Mouse (Mus musculus) hindbrain, embryonic 16.5 days (tissue): ENCODE results near the gene Apba3. TPM values are rescaled to one million over a fixed set of nuclear protein-coding genes. Genes with fewer than 3 reads are reported as not detected.

ENCODE experiments used
- ATAC-seq: fragments of 200-750 bp; cut with Nextera tagmentation; 2 replicates; pipeline ENCODE4 v1.8.0; 2017; ENCODE audit warnings: moderate TSS enrichment, moderate library complexity
- H3K27ac ChIP-seq: fragments of 300-500 bp; sonication (generic); 2 replicates; pipeline ENCODE4 v1.5.1; 2014; ENCODE audit warnings: low read depth, mild to moderate bottlenecking, control low read depth, low read length, moderate library complexity
- H3K27me3 ChIP-seq: fragments of 300-500 bp; sonication (generic); replicated peaks from 2 replicates; pipeline ENCODE4 v1.6.1; 2014; ENCODE audit warnings: low read length; ENCODE audit not compliant: control insufficient read depth, insufficient read depth
- H3K36me3 ChIP-seq: fragments of 300-500 bp; sonication (generic); 2 replicates; pipeline ENCODE4 v1.6.1; 2014; ENCODE audit warnings: mild to moderate bottlenecking, low read length, moderate library complexity, mixed read lengths; ENCODE audit not compliant: control insufficient read depth, insufficient read depth
- H3K4me1 ChIP-seq: fragments of 300-500 bp; sonication (generic); 2 replicates; pipeline ENCODE4 v1.6.1; 2014; ENCODE audit warnings: low read depth, low read length; ENCODE audit not compliant: control insufficient read depth, insufficient read depth
- H3K4me2 ChIP-seq: fragments of 300-500 bp; sonication (generic); 2 replicates; pipeline ENCODE4 v1.6.1; 2014; ENCODE audit warnings: mild to moderate bottlenecking, low read length, control low read depth, moderate library complexity
- H3K4me3 ChIP-seq: fragments of 300-500 bp; sonication (generic); 2 replicates; pipeline ENCODE4 v1.5.1; 2014; ENCODE audit warnings: mild to moderate bottlenecking, low read length, control low read depth, moderate library complexity
- H3K9ac ChIP-seq: fragments of 300-500 bp; sonication (generic); 2 replicates; pipeline ENCODE4 v1.6.1; 2014; ENCODE audit warnings: low read depth, mild to moderate bottlenecking, control low read depth, low read length, moderate library complexity
- H3K9me3 ChIP-seq: fragments of 300-500 bp; sonication (generic); 2 replicates; pipeline ENCODE4 v1.6.1; 2014; ENCODE audit warnings: mild to moderate bottlenecking, low read length, moderate library complexity; ENCODE audit not compliant: control insufficient read depth
- WGBS: fragments of 180-500 bp; shearing (Covaris S2); extraction: QIAGEN DNeasy Blood & Tissue Kit; methylation state at CpG from one replicate; pipeline ENCODE4 v1.1.7; 2014; 5-methylcytosine and 5-hydroxymethylcytosine counted together
- polyA plus RNA-seq: library from polyadenylated mRNA; unstranded; fragments of >200 nt; fragmentation: Nextera tagmentation; extraction: Ambion mirVana; gene quantifications from 2 replicates; pipeline ENCODE4 v1.2.1, GENCODE M21; 2015

The Apba3 gene
- polyA plus RNA-seq, 1 experiment from 2014 or later: 39.2 TPM

DNA sequence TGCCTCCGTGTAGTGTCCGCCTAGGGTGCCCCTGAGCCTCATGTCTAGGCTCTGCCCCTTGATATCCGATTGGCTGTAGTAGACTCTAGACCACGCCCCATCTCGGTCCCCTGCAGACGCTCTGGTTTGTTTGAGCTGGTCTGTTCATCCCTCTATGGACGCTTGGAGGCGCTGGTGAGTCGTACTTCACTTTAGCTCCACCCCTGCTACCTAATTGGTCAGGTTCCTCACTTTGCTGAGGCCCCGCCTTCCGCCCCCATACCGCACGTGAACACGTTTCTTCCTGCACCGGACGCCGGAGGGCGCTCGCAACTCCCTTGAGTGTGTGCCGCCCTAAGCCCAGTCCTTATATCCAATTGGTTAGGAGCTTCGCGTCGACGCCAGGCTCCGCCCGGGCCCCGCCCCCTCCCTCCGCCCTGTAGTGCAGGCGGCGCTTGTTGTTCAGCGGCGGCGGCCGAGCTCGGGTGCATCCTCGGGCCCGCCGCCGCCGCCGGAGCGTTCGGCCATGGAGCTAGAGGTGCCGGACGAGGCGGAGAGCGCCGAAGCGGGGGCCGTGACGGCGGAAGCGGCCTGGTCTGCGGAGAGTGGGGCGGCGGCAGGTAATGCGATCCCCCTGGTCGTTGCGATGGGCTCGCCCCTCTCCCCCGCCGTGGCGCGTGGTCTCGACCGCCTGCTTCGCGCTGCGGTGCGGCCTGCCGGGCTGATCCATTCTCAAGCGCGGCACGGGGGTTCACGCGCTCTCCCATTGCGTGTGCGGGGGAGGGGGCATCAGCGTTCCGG, 26.0 kb downstream of the Apba3 start, which contains the start of gene Pip5k1c:
Gene Pip5k1c (plus strand): TSS at position 410 of the 780 bp plus-strand sequence.
- Histone ChIP-seq H3K27me3 (0 out of 2 replicates have a peak, but pooled peaks cover 2% of the 10 kb centered on the region), H3K4me3 (peak within 1 kb of the TSS; percentile 79), H3K4me1 (peaks cover 24% of the 10 kb centered on the region), H3K9me3 (no peaks in the 10 kb centered on the region), H3K4me2 (peak within 1 kb of the TSS; percentile 96), H3K9ac (peak within 1 kb of the TSS; percentile 88), H3K27ac (peak within 1 kb of the TSS; percentile 90), H3K36me3 (no peaks in the 10 kb centered on the region)
- ATAC-seq: peak; percentile 95
- under 1% methylated on average over 65 of the region's 80 CpGs for WGBS

DNA sequence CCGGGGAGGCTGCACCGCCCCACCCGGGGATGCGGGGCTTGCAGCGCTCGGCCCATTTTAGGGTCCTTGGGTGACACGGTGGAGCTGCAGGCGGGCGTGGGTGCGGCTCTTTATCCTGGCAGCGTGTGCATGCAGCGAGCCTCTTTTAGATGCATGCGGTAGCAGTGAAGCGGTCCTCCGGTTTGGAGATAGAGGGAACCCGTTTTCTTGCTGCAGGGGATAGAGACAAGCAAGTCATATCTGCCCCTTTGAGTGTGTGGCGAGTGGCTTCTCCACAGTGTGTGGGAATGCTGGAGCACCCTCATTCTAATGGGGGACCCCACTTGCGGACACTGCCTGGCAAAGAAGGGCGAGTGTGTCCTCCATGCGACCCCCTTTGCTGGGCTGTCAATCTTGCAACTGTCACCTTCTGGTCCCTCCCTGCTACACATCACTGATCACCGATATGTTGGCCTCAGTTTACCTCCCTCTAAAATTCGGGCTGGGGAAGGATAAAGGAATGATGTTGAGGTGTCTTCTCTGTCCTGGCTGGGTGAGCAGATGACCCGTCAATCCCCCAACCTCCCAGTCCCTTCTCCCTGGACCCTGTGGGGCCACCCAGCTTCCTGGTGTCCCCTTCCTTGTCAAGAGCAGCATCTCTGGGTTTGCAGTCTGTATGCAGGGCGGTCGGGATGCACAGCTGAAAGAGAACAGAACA, 26.7 kb downstream of the Apba3 start:
- peak; percentile 13; the same call in 1 of the 2 replicates for ATAC-seq
- Histone ChIP-seq H3K4me1 (peaks cover 24% of the 10 kb centered on the region), H3K9ac (peak overlapping the region; percentile 88), H3K27ac (peak overlapping the region; percentile 90), H3K4me2 (peak overlapping the region; percentile 96), H3K9me3 (no peaks in the 10 kb centered on the region), H3K27me3 (0 out of 2 replicates have a peak, but pooled peaks cover 2% of the 10 kb centered on the region), H3K36me3 (no peaks in the 10 kb centered on the region), H3K4me3 (peak overlapping the region; percentile 79)
- WGBS: 4% methylated on average over 24 of the region's 25 CpGs

DNA sequence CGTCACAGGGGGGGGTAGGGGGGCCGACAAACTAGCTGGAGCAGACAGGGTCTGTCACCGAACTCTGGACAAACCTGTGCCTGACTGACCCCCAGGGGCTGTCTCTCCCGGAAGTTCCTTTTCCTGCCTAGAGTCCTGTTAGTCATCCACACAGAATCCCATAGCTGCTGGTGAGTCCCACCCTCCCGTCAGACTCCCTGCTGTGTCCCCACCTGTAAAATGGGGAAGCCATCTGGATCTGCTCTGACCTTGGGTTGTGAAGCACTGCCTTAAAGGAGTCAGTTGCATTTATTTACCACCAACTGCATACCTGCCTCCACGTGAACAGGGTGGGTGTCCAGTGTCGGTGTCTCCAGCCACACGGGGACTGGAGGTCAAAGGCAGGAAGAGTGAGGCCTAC, 27.7 kb downstream of the Apba3 start:
- no peaks in the 10 kb centered on the region for H3K9me3 ChIP-seq
- H3K4me2 ChIP-seq: peak overlapping the region; percentile 96
- 0 out of 2 replicates have a peak, but pooled peaks cover 2% of the 10 kb centered on the region for H3K27me3 ChIP-seq
- peaks cover 24% of the 10 kb centered on the region for H3K4me1 ChIP-seq
- no peak for ATAC-seq
- no peaks in the 10 kb centered on the region for H3K36me3 ChIP-seq
- H3K4me3 ChIP-seq: peak overlapping the region; percentile 79
- peak overlapping the region; percentile 88 for H3K9ac ChIP-seq
- 59% methylated on average over 8 of the region's 8 CpGs for WGBS
- no peak overlapping the region; the same call in 1 of the 2 replicates for H3K27ac ChIP-seq

DNA sequence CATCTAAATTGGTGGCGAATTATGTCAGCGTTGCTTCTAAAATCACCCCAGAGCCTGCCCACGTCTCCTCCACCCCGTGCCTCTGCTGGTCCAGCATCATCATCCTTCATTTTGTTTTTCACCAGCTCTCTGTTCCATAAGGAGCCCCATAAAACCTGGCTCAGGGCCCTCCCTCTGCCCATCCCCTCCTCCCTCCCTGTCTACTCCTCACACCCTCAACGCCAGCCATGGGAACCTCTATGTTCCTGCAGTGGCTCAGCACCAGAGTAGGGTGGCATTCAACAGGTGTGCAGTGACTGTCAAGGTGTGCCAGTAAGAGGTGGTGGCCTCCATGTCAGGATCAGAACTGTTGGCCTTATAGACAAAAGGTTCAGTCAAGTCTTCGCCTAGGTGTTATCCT, 28.4 kb downstream of the Apba3 start:
- H3K9ac ChIP-seq: peak overlapping the region; percentile 9; the same call in 1 of the 2 replicates
- no peaks in the 10 kb centered on the region for H3K9me3 ChIP-seq
- peak overlapping the region; percentile 96; the same call in 1 of the 2 replicates for H3K4me2 ChIP-seq
- peaks cover 25% of the 10 kb centered on the region for H3K4me1 ChIP-seq
- no peaks in the 10 kb centered on the region for H3K27me3 ChIP-seq
- 94% methylated on average over 6 of the region's 6 CpGs for WGBS
- no peak overlapping the region for H3K4me3 ChIP-seq
- H3K36me3 ChIP-seq: no peaks in the 10 kb centered on the region
- no peak overlapping the region for H3K27ac ChIP-seq
- no peak for ATAC-seq

DNA sequence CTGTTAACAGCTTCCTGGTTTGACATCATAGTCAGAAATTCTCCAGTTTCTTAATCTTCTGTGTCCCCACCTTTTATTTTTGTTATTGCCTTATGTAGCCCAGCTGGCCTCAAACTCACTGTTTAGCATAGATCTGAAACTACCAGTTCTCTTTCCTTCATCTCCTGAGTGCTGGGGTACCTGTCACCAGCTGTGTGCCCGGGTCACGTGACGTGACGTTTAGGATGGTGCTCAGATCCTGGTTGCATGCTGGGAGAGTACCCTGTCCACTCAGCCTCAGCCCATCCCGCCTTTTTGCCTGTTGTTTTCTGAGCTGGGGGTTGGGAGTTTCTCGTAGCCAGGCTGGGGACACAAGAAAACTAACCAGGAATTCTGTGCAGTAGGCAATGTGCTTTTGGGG, 30.5 kb downstream of the Apba3 start:
- WGBS: 80% methylated on average over 6 of the region's 6 CpGs
- no peak for ATAC-seq
- H3K4me1 ChIP-seq: peaks cover 33% of the 10 kb centered on the region
- no peak overlapping the region for H3K9ac ChIP-seq
- no peaks in the 10 kb centered on the region for H3K9me3 ChIP-seq
- no peaks in the 10 kb centered on the region for H3K36me3 ChIP-seq
- H3K27ac ChIP-seq: no peak overlapping the region; the same call in 1 of the 2 replicates
- no peak overlapping the region for H3K4me2 ChIP-seq
- no peaks in the 10 kb centered on the region for H3K27me3 ChIP-seq
- H3K4me3 ChIP-seq: no peak overlapping the region

DNA sequence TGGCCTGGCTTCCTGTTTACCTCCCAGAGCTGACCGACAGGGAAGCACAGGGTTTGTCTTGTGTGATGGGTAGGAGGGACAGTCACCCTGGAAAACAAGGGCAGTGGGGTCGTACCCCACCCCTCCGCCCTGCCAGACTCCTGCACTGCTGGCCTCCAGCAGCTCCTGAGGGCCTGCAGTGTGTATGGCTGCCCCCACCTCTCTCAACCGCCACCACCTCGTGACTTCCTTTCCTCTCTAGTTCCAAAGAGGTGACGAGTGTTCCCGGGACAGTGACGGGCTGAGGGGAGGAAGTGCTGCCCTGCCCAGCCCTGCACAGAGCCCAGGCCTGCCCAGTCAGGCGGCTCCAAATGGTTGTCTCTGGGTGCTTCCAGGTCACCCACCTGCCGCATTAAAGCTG, 31.1 kb downstream of the Apba3 start:
- peak overlapping the region; percentile 51; the same call in 1 of the 2 replicates for H3K27ac ChIP-seq
- H3K4me1 ChIP-seq: peaks cover 37% of the 10 kb centered on the region

DNA sequence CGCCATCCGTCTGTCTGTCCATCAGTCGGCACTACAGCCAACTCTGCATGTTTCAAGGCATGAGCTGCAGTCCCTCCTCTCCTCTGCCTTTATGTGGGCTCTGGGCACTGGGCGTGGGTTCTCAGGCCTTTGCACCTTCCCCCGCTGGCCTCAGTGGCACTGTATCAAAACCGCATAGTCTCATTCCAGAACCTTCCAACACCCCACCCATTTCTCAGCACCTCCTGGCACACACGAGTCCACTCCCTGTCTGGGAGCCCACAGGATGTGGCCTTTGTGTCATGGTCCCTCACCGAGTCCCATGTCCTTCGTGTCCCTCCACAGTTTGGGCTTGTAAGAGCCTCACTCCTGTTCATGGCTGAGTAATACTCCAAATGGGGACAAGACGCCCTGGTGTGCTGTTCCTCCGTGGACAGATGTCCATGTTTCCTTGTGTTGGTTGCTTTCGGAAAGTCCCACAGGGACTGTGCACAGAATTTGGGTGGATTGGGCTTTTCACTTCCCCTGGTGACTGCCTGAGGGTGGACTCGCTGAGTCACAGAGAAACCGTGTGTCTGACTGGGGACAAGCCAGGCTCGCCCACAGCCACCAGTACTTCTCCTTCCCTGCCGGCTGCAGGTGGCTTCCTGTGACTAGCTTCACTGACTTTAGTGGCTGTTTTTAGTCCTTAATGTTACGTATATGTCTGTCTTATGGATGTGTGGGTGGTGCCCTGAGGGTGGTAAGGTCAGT, 31.8 kb downstream of the Apba3 start:
- Histone ChIP-seq H3K9me3 (no peaks in the 10 kb centered on the region), H3K36me3 (no peaks in the 10 kb centered on the region), H3K4me1 (peaks cover 37% of the 10 kb centered on the region), H3K27ac (no peak overlapping the region), H3K4me2 (no peak overlapping the region), H3K9ac (no peak overlapping the region), H3K4me3 (no peak overlapping the region), H3K27me3 (no peaks in the 10 kb centered on the region)
- ATAC-seq: no peak
- WGBS: 95% methylated on average over 17 of the region's 17 CpGs

More for the DNA sequence above, 31.1 kb downstream of the Apba3 start:
- Histone ChIP-seq H3K4me3 (no peak overlapping the region), H3K9ac (no peak overlapping the region; the same call in 1 of the 2 replicates), H3K27me3 (no peaks in the 10 kb centered on the region), H3K4me2 (no peak overlapping the region), H3K9me3 (no peaks in the 10 kb centered on the region), H3K36me3 (no peaks in the 10 kb centered on the region)
- WGBS: 73% methylated on average over 10 of the region's 10 CpGs
- no peak for ATAC-seq

DNA sequence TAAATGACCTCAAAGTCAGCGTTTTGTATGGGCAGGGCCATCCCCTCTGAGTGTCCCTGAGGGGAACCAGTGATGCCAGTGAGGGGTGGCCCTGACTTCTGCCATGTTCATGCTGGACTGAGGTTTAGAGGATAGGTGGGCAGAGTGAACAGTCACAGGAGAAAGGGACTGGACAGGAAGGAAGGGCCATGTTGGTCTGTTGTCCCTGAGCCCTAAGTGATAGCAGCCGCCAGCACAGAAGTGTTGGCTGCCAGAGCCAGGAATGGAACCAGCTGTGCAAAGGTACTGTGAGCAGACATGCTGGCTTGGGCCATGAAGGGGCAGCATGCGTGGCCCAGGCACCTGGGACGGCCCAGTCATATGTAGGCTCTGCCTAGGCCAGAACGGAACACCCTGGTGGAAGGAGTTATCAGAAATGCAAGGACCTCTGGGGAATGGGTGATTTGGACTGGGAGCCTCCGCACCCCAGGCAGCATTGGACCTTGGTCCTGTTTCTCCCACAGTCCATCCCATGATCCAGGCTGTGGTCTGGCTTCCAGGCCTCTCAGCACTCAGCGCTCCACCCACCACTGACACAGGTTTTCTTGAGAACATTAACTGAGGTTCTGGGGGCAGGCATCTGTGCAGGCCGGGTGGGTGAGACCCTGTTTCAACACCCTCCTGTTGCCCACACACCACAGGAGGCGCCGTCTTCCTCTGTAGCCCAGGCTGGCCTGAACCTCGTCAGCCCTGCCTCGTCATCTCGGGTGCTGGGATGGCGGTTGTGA, 33.0 kb downstream of the Apba3 start:
- H3K9ac ChIP-seq: no peak overlapping the region
- no peaks in the 10 kb centered on the region for H3K36me3 ChIP-seq
- no peak overlapping the region for H3K4me2 ChIP-seq
- no peak for ATAC-seq
- no peak overlapping the region for H3K27ac ChIP-seq
- peaks cover 33% of the 10 kb centered on the region for H3K4me1 ChIP-seq
- 90% methylated on average over 14 of the region's 14 CpGs for WGBS
- H3K27me3 ChIP-seq: no peaks in the 10 kb centered on the region
- H3K4me3 ChIP-seq: no peak overlapping the region
- H3K9me3 ChIP-seq: no peaks in the 10 kb centered on the region
